Mouse (Mus musculus): Measurements from ENCODE around the gene Ros1. TPM values are rescaled to one million over a fixed set of nuclear protein-coding genes. Genes with fewer than 3 reads are reported as not detected.
A peak's percentile ranks its signal among the peaks of the same experiment; 100 is the strongest.

The Ros1 gene
- polyA plus RNA-seq, 1 experiment from 2014 or later, result not detected

DNA sequence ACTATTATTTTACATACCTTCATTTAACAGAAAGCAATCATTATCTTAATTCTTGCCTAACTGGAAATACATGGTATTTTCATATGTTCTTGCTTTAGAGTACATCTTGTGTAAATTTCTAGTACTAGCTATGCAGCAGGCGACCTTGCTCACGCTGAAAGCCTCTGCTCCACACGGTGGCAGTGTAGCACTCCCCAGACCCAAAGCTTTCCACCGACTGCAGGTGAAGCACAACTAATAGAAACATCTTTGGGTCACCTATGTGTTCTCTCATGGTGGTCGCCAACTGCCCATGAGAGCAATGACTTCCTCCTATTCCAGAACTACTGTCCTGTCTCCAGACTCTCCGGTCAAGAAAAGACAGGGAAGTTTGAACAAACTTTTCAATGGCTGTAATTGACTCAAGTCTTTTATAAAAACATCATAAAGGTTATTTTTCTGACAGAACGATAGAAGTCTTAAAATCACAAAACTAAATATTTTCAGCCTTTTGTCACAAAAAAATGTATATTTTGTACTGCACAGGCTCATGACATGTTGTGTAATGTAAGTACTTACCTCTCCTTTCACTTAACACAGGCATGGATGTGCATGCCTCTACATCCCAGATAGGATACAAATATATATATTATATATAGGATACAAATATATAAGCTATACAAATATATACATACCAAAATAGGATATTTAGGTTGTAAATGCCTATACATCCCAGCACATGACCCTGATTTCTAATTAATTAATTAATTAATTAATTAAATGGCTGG lies 21.9 kb upstream of the Ros1 start:
- 27% methylated on average over 7 of the region's 7 CpGs for WGBS
- Histone ChIP-seq H3K4me1 (no peaks in the 10 kb centered on the region), H3K9me3 (replicated peaks) (no peaks in the 10 kb centered on the region), H3K27ac (replicated peaks) (no peak overlapping the region), H3K36me3 (no peaks in the 10 kb centered on the region), H3K4me3 (no peak overlapping the region), H3K27me3 (ENCODE audit: low read depth, poor library complexity, severe bottlenecking) (no peaks in the 10 kb centered on the region)
- DNase-seq (ENCODE audit: low spot score), result peak; percentile 30

DNA sequence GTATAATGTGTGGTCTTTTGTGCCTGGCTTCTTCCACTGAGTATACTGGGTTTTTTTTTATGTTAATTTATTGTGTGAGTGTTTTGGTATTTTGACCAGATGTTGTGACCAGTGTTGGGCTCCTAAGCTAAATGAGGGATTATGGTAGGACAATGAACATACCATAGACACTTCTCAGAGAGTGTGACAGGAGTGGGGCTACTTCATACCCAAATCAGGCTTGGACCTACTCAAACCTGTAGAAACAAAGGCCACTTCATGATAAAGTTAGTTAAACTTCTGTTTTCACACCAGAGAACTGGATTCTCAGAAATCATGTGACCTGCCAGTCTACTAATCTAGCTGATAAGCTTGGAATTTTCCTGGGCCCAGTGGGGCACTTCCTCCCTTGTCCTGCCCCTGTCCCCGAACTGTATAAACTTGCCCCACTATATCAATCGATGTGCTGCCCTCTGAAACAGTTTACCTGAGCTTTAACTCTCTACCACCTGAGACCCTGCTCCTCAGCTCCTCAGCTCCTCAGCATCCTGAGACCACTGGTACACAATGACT lies 20.3 kb upstream of the Ros1 start:
- Histone ChIP-seq H3K4me3 (no peak overlapping the region), H3K27ac (replicated peaks) (no peak overlapping the region), H3K36me3 (no peaks in the 10 kb centered on the region), H3K27me3 (ENCODE audit: low read depth, poor library complexity, severe bottlenecking) (no peaks in the 10 kb centered on the region), H3K4me1 (no peaks in the 10 kb centered on the region), H3K9me3 (replicated peaks) (no peaks in the 10 kb centered on the region)
- 63% methylated on average over 2 of the region's 2 CpGs for WGBS
- DNase-seq (ENCODE audit: low spot score), result no peak

DNA sequence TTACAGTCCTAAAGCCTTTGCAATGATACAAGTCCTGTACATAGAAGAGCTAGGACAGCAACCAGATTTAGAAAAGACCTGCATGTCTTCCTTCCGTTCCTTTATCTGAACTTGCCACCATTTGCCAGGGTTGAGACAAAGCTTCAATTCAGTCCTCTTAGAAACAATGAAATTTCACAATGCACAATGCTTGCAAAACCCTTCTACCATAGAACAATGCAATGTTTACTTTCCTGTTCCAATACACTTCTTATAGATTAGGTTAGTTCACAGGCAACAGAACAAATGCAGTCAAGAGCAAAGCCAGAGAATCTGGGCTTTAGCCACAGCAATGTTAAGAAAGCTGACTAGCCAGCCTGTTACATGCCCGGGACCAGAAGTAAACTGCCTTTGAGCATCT lies 9.0 kb upstream of the Ros1 start:
- WGBS, result 77% methylated on average over 2 of the region's 2 CpGs
- DNase-seq (ENCODE audit: low spot score), result no peak

GRCm38 (mm10) chr10:52185900-52186299 lies 9.1 kb downstream of the Ros1 start:
- H3K36me3 ChIP-seq, result no peaks in the 10 kb centered on the region
- no peak for DNase-seq (ENCODE audit: low spot score)
- 89% methylated on average over 4 of the region's 4 CpGs for WGBS

More for the DNA sequence above, 9.0 kb upstream of the Ros1 start:
- Histone ChIP-seq H3K27ac (replicated peaks) (no peak overlapping the region), H3K4me3 (no peak overlapping the region), H3K9me3 (replicated peaks) (no peaks in the 10 kb centered on the region), H3K27me3 (ENCODE audit: low read depth, poor library complexity, severe bottlenecking) (no peaks in the 10 kb centered on the region), H3K36me3 (no peaks in the 10 kb centered on the region), H3K4me1 (no peaks in the 10 kb centered on the region)

GRCm38 (mm10) chr10:52182878-52183277 lies 12.2 kb downstream of the Ros1 start:
- no peak overlapping the region for H3K27ac ChIP-seq (replicated peaks)
- no peaks in the 10 kb centered on the region for H3K27me3 ChIP-seq (ENCODE audit: low read depth, poor library complexity, severe bottlenecking)
- no peaks in the 10 kb centered on the region for H3K36me3 ChIP-seq
- H3K4me3 ChIP-seq, result no peak overlapping the region
- 85% methylated on average over 3 of the region's 3 CpGs for WGBS
- no peak for DNase-seq (ENCODE audit: low spot score)
- H3K9me3 ChIP-seq (replicated peaks), result no peaks in the 10 kb centered on the region
- no peaks in the 10 kb centered on the region for H3K4me1 ChIP-seq

More at GRCm38 (mm10) chr10:52185900-52186299, 9.1 kb downstream of the Ros1 start:
- Histone ChIP-seq H3K9me3 (replicated peaks) (no peaks in the 10 kb centered on the region), H3K4me1 (no peaks in the 10 kb centered on the region), H3K27ac (replicated peaks) (no peak overlapping the region), H3K4me3 (no peak overlapping the region), H3K27me3 (ENCODE audit: low read depth, poor library complexity, severe bottlenecking) (no peaks in the 10 kb centered on the region)

- WGBS, result 88% methylated on average over 4 of the region's 4 CpGs
- DNase-seq (ENCODE audit: low spot score), result no peak
- H3K9me3 ChIP-seq (replicated peaks), result no peaks in the 10 kb centered on the region
- H3K27ac ChIP-seq (replicated peaks), result no peak overlapping the region
- H3K4me3 ChIP-seq, result no peak overlapping the region
- no peaks in the 10 kb centered on the region for H3K27me3 ChIP-seq (ENCODE audit: low read depth, poor library complexity, severe bottlenecking)
- H3K4me1 ChIP-seq, result no peaks in the 10 kb centered on the region
- H3K36me3 ChIP-seq, result no peaks in the 10 kb centered on the region
Measured at GRCm38 (mm10) chr10:52174376-52174775, 20.7 kb downstream of the Ros1 start.

DNA sequence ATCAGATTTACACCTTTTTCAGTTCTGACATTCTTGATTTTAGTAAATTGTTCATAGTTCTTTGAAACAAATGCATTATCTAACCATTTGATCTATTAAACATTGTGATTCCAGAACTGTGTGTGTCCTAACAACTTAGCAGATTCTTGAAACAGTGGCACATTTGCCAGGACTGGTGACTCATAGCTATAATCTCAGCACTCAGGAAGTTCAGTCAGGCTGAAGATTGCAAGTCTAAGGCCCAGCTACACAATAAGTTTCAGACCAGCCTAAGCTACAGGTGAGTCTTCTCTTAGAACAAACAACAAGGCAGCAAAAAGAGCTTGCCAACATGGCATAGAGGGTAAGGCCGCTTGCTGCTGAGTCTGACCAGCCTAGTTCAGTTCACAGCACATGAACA lies 24.6 kb downstream of the Ros1 start:
- Histone ChIP-seq H3K4me3 (no peak overlapping the region), H3K27me3 (ENCODE audit: low read depth, poor library complexity, severe bottlenecking) (no peaks in the 10 kb centered on the region), H3K4me1 (no peaks in the 10 kb centered on the region), H3K27ac (replicated peaks) (no peak overlapping the region), H3K9me3 (replicated peaks) (no peaks in the 10 kb centered on the region), H3K36me3 (no peaks in the 10 kb centered on the region)
- no peak for DNase-seq (ENCODE audit: low spot score)
- WGBS, result 96% methylated on average over 1 of the region's 1 CpGs

GRCm38 (mm10) chr10:52169841-52170240 lies 25.2 kb downstream of the Ros1 start:
- 87% methylated on average over 5 of the region's 5 CpGs for WGBS

DNA sequence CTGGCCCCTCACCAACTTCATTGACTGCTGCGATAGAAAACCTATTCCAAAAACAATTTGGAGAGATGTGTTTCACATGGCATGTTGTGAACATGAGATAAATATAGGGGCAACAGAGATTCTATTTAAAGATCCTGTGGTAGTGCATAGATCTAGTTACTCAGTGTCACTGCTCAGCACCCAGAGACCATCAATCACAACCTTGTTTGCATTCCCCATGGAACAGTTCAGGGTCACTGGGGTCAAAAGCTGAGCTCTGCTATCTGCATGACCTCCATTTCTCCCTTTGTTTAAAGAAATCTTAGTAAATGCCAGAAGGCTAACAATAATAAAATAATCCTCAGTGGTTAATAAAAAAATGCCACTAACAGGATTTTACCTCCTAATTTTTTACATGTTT lies 29.7 kb downstream of the Ros1 start:
- H3K4me1 ChIP-seq, result no peaks in the 10 kb centered on the region
- no peak for DNase-seq (ENCODE audit: low spot score)
- no peaks in the 10 kb centered on the region for H3K27me3 ChIP-seq (ENCODE audit: low read depth, poor library complexity, severe bottlenecking)
- WGBS, result 81% methylated on average over 1 of the region's 1 CpGs
- H3K4me3 ChIP-seq, result no peak overlapping the region
- H3K36me3 ChIP-seq, result no peaks in the 10 kb centered on the region
- H3K9me3 ChIP-seq (replicated peaks), result no peaks in the 10 kb centered on the region
- H3K27ac ChIP-seq (replicated peaks), result no peak overlapping the region

More at GRCm38 (mm10) chr10:52169841-52170240, 25.2 kb downstream of the Ros1 start:
- DNase-seq (ENCODE audit: low spot score), result no peak
- H3K36me3 ChIP-seq, result no peaks in the 10 kb centered on the region
- no peak overlapping the region for H3K27ac ChIP-seq (replicated peaks)
- H3K4me1 ChIP-seq, result no peaks in the 10 kb centered on the region
- no peak overlapping the region for H3K4me3 ChIP-seq
- H3K9me3 ChIP-seq (replicated peaks), result no peaks in the 10 kb centered on the region
- H3K27me3 ChIP-seq (ENCODE audit: low read depth, poor library complexity, severe bottlenecking), result no peaks in the 10 kb centered on the region

DNA sequence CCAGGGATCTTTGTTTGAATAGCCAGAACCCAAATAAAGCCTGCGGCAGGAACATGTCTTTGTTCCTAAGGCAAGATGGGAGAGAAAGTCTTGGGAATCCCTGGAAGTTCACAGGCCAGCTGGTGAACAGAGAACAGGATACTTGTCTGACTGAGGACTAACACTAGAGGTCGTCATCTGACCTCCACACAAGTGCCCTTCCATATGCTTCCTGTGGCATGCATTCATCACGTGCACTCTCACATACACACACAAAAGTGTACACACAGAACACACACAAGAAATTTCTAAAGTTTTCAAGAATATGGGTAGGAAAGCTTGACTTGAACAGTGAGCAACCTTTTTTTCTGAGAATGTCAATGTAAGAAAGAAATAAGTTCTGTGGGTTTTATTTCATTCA lies 34.4 kb downstream of the Ros1 start:
- Histone ChIP-seq H3K4me1 (no peaks in the 10 kb centered on the region), H3K27me3 (ENCODE audit: low read depth, poor library complexity, severe bottlenecking) (no peaks in the 10 kb centered on the region), H3K36me3 (no peaks in the 10 kb centered on the region), H3K9me3 (replicated peaks) (no peaks in the 10 kb centered on the region), H3K4me3 (no peak overlapping the region), H3K27ac (replicated peaks) (no peak overlapping the region)
- no peak for DNase-seq (ENCODE audit: low spot score)
- 63% methylated on average over 3 of the region's 3 CpGs for WGBS

GRCm38 (mm10) chr10:52159704-52160103 lies 35.3 kb downstream of the Ros1 start:
- H3K27me3 ChIP-seq (ENCODE audit: low read depth, poor library complexity, severe bottlenecking), result no peaks in the 10 kb centered on the region
- no peaks in the 10 kb centered on the region for H3K4me1 ChIP-seq
- no peak overlapping the region for H3K4me3 ChIP-seq
- no peak overlapping the region for H3K27ac ChIP-seq (replicated peaks)
- 94% methylated on average over 3 of the region's 3 CpGs for WGBS
- no peaks in the 10 kb centered on the region for H3K9me3 ChIP-seq (replicated peaks)
- no peak for DNase-seq (ENCODE audit: low spot score)
- H3K36me3 ChIP-seq, result no peaks in the 10 kb centered on the region

DNA sequence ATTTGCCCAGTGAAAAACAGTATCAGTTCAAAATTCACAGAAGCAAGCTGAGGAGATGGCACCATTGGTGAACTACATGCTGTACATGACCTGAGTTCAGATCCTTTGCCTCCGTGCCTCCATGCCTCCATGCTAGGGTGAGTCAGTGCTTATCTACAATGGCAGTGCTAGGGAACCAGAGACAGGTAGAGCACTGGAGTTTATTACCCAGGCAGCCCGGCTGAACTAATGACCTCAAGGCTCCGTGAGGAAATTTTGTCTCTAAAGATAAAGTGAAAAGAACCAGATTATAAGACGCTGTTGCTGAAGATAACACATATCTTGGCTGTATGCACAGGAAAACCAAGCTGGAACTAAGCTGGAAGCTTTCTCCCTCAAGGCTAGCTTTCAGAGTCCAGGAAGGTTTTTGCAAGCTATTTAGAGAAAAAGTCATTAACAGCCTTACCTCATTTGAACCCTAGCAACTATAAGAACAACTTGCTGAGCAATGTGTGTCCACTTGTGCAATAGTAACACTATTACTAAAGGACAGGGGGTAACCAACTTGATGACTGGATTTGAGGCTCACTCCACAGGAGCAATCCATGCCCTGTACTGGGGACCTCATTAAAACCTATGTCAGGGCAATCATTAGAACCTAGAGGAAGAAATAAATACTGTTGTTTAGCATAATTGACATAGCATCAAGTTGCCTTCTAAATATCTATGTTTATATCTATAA lies 61.5 kb downstream of the Ros1 start:
- Histone ChIP-seq H3K27me3 (ENCODE audit: low read depth, poor library complexity, severe bottlenecking) (no peaks in the 10 kb centered on the region), H3K27ac (replicated peaks) (no peak overlapping the region), H3K36me3 (no peaks in the 10 kb centered on the region), H3K4me3 (no peak overlapping the region), H3K9me3 (replicated peaks) (no peaks in the 10 kb centered on the region), H3K4me1 (no peaks in the 10 kb centered on the region)
- DNase-seq (ENCODE audit: low spot score), result no peak
- WGBS, result 81% methylated on average over 4 of the region's 4 CpGs

- no peaks in the 10 kb centered on the region for H3K4me1 ChIP-seq
- no peak for DNase-seq (ENCODE audit: low spot score)
- 58% methylated on average over 2 of the region's 2 CpGs for WGBS
Measured at GRCm38 (mm10) chr10:52130762-52131161, 64.3 kb downstream of the Ros1 start.

More at GRCm38 (mm10) chr10:52130762-52131161, 64.3 kb downstream of the Ros1 start:
- no peaks in the 10 kb centered on the region for H3K27me3 ChIP-seq (ENCODE audit: low read depth, poor library complexity, severe bottlenecking)
- no peaks in the 10 kb centered on the region for H3K36me3 ChIP-seq
- no peak overlapping the region for H3K4me3 ChIP-seq
- no peaks in the 10 kb centered on the region for H3K9me3 ChIP-seq (replicated peaks)
- no peak overlapping the region for H3K27ac ChIP-seq (replicated peaks)

Measured in midbrain, embryonic 10.5 days (tissue).